Mouse (Mus musculus) cerebellum, adult 18-20 months (tissue): Measurements from ENCODE around the gene Ankrd65.
"Not testable (repeated sequence)": the region's sequence is repeated elsewhere in the genome, so short reads cannot be mapped to it uniquely, and the experiment has no call there.

Experiments used
- DNase-seq, 2 experiments: peaks; one replicate each; pipeline ENCODE4 v3.0.0; 2021

The Ankrd65 gene

GRCm38 (mm10) chr4:155774971-155775740 lies 15.1 kb upstream of the Ankrd65 start:
- DNase-seq, result peak; percentile 54 to 62

DNA sequence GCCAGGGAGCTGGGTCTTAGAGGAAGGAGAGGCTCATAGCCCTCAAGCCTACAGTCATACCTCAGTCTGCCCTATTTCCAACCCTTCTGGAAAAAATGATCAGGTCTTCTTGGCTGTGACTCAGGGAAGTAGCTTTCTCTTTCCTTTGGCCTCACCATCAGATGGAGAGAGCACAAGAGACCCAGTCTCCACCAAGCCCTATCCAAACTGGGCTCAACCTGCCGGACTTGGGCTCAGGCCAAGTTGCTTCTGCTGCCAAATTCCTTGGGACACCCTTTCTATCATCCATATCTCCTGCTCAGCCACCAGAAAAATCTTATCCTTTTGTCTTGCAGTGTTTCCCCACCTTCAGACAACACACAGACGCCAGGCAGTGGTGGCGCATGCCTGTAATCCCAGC lies 14.4 kb upstream of the Ankrd65 start:
- DNase-seq, result peak; percentile 75 to 76

DNA sequence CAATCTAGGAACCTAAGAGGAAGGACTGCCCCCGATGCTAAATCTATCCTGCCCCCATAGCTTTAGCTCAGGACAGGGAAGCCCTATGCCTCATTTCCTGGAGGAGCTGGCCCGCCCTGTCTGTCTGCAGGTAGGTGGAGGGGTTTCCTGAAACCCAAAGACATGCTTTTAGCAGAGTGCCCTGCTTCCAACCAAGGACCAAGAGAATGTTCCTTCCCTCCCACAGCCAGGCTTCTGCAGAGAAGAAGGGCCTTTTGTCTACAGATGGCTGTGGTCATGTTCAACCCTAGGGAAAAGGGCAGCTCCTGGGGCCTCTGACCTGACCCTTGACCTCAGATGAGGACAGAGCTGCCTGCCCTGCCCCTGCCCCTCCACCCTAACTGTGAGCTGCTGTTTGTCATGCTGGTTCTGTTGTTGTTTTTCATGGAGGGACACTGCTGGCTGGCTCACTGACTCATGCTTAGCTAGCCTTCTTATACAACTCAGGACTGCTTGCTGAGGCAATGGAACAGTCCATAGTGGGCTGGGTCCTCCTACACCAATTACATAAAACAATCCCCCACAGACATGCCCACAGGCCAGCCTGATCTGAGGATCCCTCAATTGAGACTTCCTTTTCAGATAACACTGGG lies 13.4 kb upstream of the Ankrd65 start:
- DNase-seq, result no peak

- peak in 1 of 2 experiments; percentile 26 for DNase-seq
Observed at GRCm38 (mm10) chr4:155777816-155778215, 12.4 kb upstream of the Ankrd65 start.

GRCm38 (mm10) chr4:155779498-155779897 lies 10.7 kb upstream of the Ankrd65 start:
- no peak for DNase-seq

DNA sequence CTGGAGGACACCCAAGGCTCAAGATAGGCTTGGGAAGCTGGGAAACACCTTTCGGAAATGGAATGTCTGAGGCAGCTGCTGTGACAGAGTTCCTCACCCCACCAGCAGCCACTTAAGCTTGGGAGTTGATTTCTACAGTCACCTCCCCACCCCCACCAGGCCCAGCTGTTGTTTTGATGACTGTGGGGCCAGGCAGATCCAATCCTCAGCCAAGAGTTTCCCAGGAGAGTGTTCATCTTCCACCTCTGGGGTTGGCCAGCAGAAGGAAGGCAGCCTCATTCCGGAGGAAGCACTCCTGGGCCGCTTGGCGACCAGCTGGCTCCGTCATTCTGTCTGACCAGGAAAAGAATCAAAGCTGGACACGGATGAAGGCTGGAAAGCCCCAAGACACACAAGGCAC lies 9.3 kb upstream of the Ankrd65 start:
- no peak for DNase-seq

GRCm38 (mm10) chr4:155783486-155784080 lies 6.7 kb upstream of the Ankrd65 start:
- peak in 1 of 2 experiments; percentile 47 for DNase-seq

DNA sequence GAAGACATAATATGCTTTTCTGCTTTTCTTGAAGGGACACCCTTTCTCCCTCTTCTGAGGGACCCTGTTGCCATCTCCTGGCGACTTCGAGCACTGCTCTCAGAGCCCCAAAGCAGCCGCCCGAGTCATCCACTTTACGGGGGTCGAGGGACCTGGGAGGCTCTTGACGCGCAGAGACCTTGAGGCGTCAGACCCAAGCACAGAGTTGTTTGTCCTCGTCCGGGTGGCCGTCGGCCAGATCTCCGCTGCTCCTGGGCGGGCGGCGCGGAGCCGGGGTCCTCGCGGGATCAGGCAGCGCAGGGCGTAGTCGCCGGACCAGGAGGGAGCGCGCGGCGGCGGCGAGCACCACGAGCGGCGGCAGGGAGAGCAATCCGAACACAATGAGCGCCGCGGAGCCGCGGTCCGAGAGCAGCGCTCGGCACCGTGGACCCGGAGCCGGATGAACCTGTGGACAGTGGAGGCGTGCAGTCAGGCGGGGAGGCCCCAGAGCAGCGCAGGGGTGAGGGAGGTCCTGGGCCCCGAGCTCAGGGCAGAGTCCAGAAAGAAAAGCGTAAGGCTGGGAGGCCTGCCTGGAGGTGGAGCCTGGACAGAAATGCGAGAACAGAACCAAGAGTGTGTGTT lies 6.0 kb upstream of the Ankrd65 start:
- DNase-seq, result peak; percentile 86 to 89

DNA sequence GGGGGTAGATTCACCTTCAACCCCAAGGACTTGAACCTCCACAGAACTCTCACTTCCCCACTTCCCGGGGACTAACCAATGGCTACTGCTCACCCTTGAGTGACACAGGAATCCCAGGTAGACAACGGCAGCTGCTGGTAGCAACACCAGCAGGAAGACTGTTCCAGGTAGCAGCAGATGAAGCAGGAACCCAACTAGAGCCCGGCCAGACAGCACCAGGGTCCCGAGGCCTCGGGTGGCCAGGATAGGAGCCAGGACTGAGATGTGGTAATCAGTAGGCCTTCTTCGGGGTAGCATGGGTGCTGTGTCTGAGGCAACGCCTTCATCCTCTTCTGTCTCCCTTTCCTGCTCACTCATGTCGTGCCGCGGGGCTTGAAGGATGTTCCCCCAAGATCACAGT lies 5.0 kb upstream of the Ankrd65 start:
- no peak for DNase-seq

DNA sequence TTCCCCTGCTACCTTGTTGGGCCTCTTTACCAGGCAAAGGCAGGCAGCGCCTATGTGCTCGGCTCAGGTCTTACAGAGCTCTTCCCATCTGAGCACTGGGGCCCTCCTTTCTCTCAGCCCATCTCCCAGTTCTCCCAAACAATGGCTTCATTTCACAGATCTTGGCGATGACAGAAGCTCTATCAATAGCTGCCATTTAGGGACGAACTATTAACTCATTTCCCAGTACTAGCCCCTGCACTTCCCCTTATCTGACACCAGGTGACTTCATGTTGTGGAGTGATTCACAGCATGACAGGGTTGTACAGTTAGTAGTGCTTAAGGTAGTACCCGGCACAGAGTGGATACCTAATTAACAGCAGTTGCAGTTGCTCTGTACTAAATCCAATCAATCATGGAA lies 4.4 kb upstream of the Ankrd65 start, which contains the start of gene Tmem88b:
Tmem88b (minus strand) TSS at position 56 of the 400 bp plus-strand sequence.
- no peak for DNase-seq

GRCm38 (mm10) chr4:155788300-155788699 lies 1.9 kb upstream of the Ankrd65 start:
- no peak for DNase-seq

GRCm38 (mm10) chr4:155788833-155789232 lies 1.4 kb upstream of the Ankrd65 start:
- not testable (repeated sequence) for DNase-seq

DNA sequence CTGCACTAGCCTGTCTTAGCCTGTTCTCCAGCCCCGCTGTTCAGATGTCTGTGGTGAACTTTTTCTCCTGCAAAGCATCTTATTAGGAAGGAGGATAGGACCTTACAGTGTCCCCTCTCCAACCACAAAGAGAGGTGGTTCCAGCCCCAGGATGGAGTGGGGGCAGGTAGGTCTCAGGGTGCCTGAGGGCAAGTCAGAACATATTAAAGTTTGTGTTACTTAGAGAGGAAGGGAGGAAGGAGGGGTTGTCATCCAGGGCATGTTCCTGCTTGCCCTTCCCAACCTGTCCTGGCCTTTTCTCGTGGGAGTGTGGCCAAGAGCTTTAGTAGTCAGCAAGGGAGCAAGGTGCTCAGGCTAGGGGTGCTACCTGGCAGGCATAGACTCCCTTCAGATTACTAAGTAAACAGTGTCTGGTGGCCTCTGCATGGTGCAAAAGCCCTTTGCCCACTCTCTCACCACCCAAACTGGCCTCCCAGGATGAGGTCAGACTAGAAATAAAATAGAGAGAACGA lies 467 bp downstream of the Ankrd65 start:
- DNase-seq, result no peak

DNA sequence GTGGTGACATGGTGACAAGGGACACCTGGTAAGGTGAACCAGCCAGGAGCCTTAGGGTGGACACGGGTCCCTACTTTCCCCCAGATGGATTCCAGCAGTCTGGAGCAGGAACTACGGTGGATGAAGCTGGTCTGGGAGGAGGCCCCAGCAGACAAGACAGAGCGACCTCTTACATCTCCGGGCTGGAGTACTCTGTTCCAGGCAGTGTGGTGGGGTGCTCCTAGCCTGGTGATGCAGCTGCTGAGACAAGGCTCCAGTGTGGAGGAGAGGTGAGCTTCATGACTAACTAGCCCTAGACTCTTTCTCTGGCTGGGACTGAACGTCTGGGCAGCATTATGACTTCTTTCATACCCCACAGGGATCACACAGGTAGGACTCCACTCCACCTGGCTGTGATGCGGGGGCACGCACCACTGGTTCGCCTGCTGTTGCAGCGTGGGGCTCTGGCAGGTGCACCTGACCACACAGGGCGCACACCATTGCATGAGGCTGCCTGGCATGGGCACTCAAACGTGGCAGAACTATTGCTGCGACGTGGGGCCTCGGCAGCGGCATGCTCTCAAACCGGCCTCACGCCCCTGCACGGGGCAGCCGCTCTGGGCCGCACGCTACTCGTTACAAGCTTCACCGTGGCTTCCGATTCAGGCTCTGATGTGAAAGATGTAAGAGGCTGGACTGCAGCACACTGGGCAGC lies 1.1 kb downstream of the Ankrd65 start:
- DNase-seq, result no peak

- no peak for DNase-seq
Observed at GRCm38 (mm10) chr4:155793730-155794129, 3.5 kb downstream of the Ankrd65 start.

GRCm38 (mm10) chr4:155802075-155802474 lies 11.8 kb downstream of the Ankrd65 start:
- no peak for DNase-seq

DNA sequence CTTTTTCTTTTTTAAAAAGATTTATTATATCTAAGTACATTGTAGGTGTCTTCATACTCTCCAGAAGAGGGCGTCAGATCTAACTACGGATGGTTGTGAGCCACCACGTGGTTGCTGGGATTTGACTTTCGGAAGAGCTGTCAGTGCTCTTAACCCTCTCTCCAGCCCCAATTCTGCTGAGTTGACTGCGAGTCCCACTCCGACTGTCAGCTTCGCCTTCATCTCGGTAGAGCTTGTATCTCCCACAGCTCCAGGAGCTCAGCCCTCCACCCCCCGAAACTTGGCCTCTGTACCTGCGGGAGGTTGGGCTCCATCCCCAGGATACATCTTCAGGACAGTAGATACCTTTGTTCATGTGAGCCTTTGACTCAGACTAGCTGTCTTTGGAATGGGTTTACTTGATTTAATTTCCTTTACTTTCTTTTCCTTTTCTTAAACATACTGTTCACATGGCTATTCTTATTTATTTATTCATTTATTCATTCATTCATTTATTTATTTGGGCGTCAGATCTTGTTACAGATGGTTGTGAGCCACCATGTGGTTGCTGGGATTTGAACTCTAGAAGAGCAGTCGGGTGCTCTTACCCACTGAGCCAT lies 12.6 kb downstream of the Ankrd65 start, which contains the start of gene Mrpl20:
Mrpl20 (plus strand) TSS at position 138 of the 599 bp plus-strand sequence.
- no peak for DNase-seq

DNA sequence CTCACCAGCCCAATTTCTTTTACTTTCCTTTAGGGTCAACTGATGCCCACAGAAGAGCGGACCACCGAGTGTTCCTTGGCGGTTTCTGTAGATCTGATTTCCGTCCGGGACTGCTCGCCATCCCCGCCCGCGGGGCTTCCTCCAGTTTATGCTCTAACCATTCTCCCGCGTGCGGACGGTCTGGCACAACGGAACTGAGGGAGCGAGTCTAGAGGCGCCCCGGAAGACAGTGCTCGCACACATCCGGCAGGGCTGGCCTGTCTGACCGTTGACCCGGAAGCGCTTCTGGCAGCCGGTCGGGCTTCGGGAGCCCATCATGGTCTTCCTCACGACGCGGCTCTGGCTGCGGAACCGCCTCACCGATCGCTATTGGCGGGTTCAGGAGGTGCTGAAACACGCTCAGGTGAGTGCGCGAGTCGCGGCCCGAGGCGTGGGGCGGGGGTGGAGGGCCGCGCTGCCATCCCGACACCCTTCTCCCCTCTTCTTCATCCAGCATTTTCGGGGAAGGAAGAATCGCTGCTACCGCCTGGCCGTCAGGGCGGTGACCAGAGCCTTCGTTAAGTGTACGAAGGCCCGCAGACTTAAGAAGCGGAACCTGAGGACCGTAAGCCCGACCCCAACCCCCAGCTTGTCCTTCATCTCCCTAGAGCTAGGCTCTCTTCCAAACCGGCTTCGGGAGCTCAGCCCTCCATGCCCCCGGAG lies 13.3 kb downstream of the Ankrd65 start:
- peak; percentile 93 to 98 for DNase-seq

- no peak for DNase-seq
Observed at GRCm38 (mm10) chr4:155807841-155808240, 17.6 kb downstream of the Ankrd65 start.

GRCm38 (mm10) chr4:155811929-155812664 lies 21.9 kb downstream of the Ankrd65 start, which contains the start of gene Ccnl2:
Gene Ccnl2 (plus strand): TSS chr4:155812489.
- peak; percentile 91 to 93 for DNase-seq
